Mouse (Mus musculus): ENCODE data around the gene Mdm2. TPM values are rescaled to one million over a fixed set of nuclear protein-coding genes. Genes with fewer than 3 reads are reported as not detected.
A peak's percentile ranks its signal among the peaks of the same experiment; 100 is the strongest.
"Not testable (repeated sequence)": the region's sequence is repeated elsewhere in the genome, so short reads cannot be mapped to it uniquely, and the experiment has no call there.

Gene Mdm2
- polyA plus RNA-seq, 1 experiment from 2014 or later = 52.5 TPM

- H3K27me3 ChIP-seq = no peaks in the 10 kb centered on the region
- H3K4me2 ChIP-seq = peak within 1 kb of the TSS; percentile 71
- H3K36me3 ChIP-seq = peaks cover 14% of the 10 kb centered on the region
- H3K9ac ChIP-seq = peak within 1 kb of the TSS; percentile 65
- 22% methylated on average over 31 of the region's 46 CpGs for WGBS
- H3K9me3 ChIP-seq = no peaks in the 10 kb centered on the region
- peak within 1 kb of the TSS; percentile 61 for H3K27ac ChIP-seq (replicated peaks)
- peak; percentile 98 for ATAC-seq (ENCODE audit: low FRiP score, low read depth)
- peaks cover 24% of the 10 kb centered on the region for H3K4me1 ChIP-seq (replicated peaks)
- peak within 1 kb of the TSS; percentile 55 for H3K4me3 ChIP-seq
Observed at GRCm38 (mm10) chr10:117746297-117746883, 35.8 kb upstream of the Mdm2 start, which contains the start of gene Slc35e3. Slc35e3 (minus strand) TSS chr10:117746365.

GRCm38 (mm10) chr10:117745570-117746296 is 35.2 kb upstream of the Mdm2 start:
- not testable (repeated sequence) for H3K9me3 ChIP-seq, H3K27me3 ChIP-seq
- whole genome bisulfite sequencing = under 1% methylated on average over 12 of the region's 46 CpGs
- Histone ChIP-seq H3K4me3 (peak overlapping the region; percentile 55), H3K36me3 (peaks cover 11% of the 10 kb centered on the region), H3K4me1 (replicated peaks) (peaks cover 24% of the 10 kb centered on the region), H3K9ac (peak overlapping the region; percentile 65), H3K27ac (replicated peaks) (peak overlapping the region; percentile 61), H3K4me2 (peak overlapping the region; percentile 71)
- ATAC-seq (ENCODE audit: low FRiP score, low read depth) = peak; percentile 79

- H3K9me3 ChIP-seq = no peaks in the 10 kb centered on the region
- WGBS = 76% methylated on average over 4 of the region's 4 CpGs
Observed at GRCm38 (mm10) chr10:117743917-117744316, 33.4 kb upstream of the Mdm2 start.

GRCm38 (mm10) chr10:117743182-117743581 is 32.6 kb upstream of the Mdm2 start:
- ATAC-seq (ENCODE audit: low FRiP score, low read depth) = no peak
- H3K4me1 ChIP-seq (replicated peaks) = peaks cover 24% of the 10 kb centered on the region
- H3K27ac ChIP-seq (replicated peaks) = no peak overlapping the region
- no peak overlapping the region for H3K4me2 ChIP-seq
- H3K9ac ChIP-seq = no peak overlapping the region
- WGBS = 96% methylated on average over 2 of the region's 2 CpGs
- peaks cover 23% of the 10 kb centered on the region for H3K36me3 ChIP-seq
- no peak overlapping the region for H3K4me3 ChIP-seq
- no peaks in the 10 kb centered on the region for H3K9me3 ChIP-seq
- H3K27me3 ChIP-seq = no peaks in the 10 kb centered on the region

More at GRCm38 (mm10) chr10:117743917-117744316, 33.4 kb upstream of the Mdm2 start:
- H3K27me3 ChIP-seq = no peaks in the 10 kb centered on the region
- peaks cover 24% of the 10 kb centered on the region for H3K4me1 ChIP-seq (replicated peaks)
- H3K9ac ChIP-seq = 0 out of 2 replicates have a peak overlapping the region, but pooled peaks have one; percentile 1
- H3K4me3 ChIP-seq = no peak overlapping the region
- H3K27ac ChIP-seq (replicated peaks) = no peak overlapping the region
- H3K4me2 ChIP-seq = peak overlapping the region; percentile 71
- no peak for ATAC-seq (ENCODE audit: low FRiP score, low read depth)
- peaks cover 18% of the 10 kb centered on the region for H3K36me3 ChIP-seq

GRCm38 (mm10) chr10:117742618-117743017 is 32.1 kb upstream of the Mdm2 start:
- no peaks in the 10 kb centered on the region for H3K9me3 ChIP-seq
- no peaks in the 10 kb centered on the region for H3K27me3 ChIP-seq
- H3K36me3 ChIP-seq = peaks cover 27% of the 10 kb centered on the region
- H3K4me3 ChIP-seq = no peak overlapping the region
- H3K4me1 ChIP-seq (replicated peaks) = peaks cover 24% of the 10 kb centered on the region
- H3K9ac ChIP-seq = no peak overlapping the region
- ATAC-seq (ENCODE audit: low FRiP score, low read depth) = no peak
- 96% methylated on average over 4 of the region's 4 CpGs for WGBS
- no peak overlapping the region for H3K4me2 ChIP-seq
- no peak overlapping the region for H3K27ac ChIP-seq (replicated peaks)

GRCm38 (mm10) chr10:117741698-117742475 is 31.3 kb upstream of the Mdm2 start:
- no peak overlapping the region for H3K27ac ChIP-seq (replicated peaks)
- peaks cover 34% of the 10 kb centered on the region for H3K36me3 ChIP-seq
- H3K9ac ChIP-seq = no peak overlapping the region
- H3K9me3 ChIP-seq = no peaks in the 10 kb centered on the region
- H3K4me2 ChIP-seq = no peak overlapping the region
- peaks cover 24% of the 10 kb centered on the region for H3K4me1 ChIP-seq (replicated peaks)
- H3K27me3 ChIP-seq = no peaks in the 10 kb centered on the region
- no peak for ATAC-seq (ENCODE audit: low FRiP score, low read depth)
- H3K4me3 ChIP-seq = no peak overlapping the region
- 89% methylated on average over 15 of the region's 15 CpGs for WGBS

GRCm38 (mm10) chr10:117740921-117741320 is 30.4 kb upstream of the Mdm2 start:
- Histone ChIP-seq H3K36me3 (peaks cover 43% of the 10 kb centered on the region), H3K9ac (no peak overlapping the region), H3K9me3 (no peaks in the 10 kb centered on the region), H3K27me3 (no peaks in the 10 kb centered on the region), H3K4me3 (no peak overlapping the region), H3K4me2 (no peak overlapping the region), H3K27ac (replicated peaks) (no peak overlapping the region), H3K4me1 (replicated peaks) (peaks cover 20% of the 10 kb centered on the region)
- ATAC-seq (ENCODE audit: low FRiP score, low read depth) = no peak
- WGBS = 88% methylated on average over 9 of the region's 9 CpGs

- no peak for ATAC-seq (ENCODE audit: low FRiP score, low read depth)
- no peak overlapping the region for H3K27ac ChIP-seq (replicated peaks)
- H3K4me2 ChIP-seq = no peak overlapping the region
- no peak overlapping the region for H3K9ac ChIP-seq
- H3K9me3 ChIP-seq = no peaks in the 10 kb centered on the region
- no peaks in the 10 kb centered on the region for H3K27me3 ChIP-seq
- H3K4me1 ChIP-seq (replicated peaks) = peaks cover 17% of the 10 kb centered on the region
- H3K4me3 ChIP-seq = no peak overlapping the region
- peaks cover 44% of the 10 kb centered on the region for H3K36me3 ChIP-seq
- 96% methylated on average over 10 of the region's 10 CpGs for WGBS
Observed at GRCm38 (mm10) chr10:117740171-117740570, 29.6 kb upstream of the Mdm2 start.

GRCm38 (mm10) chr10:117739648-117739948 is 29.0 kb upstream of the Mdm2 start:
- no peak overlapping the region for H3K9ac ChIP-seq
- H3K36me3 ChIP-seq = peaks cover 44% of the 10 kb centered on the region
- H3K4me3 ChIP-seq = no peak overlapping the region
- H3K4me2 ChIP-seq = no peak overlapping the region
- H3K9me3 ChIP-seq = no peaks in the 10 kb centered on the region
- H3K4me1 ChIP-seq (replicated peaks) = peaks cover 12% of the 10 kb centered on the region
- no peaks in the 10 kb centered on the region for H3K27me3 ChIP-seq
- no peak for ATAC-seq (ENCODE audit: low FRiP score, low read depth)
- no peak overlapping the region for H3K27ac ChIP-seq (replicated peaks)
- 94% methylated on average over 6 of the region's 6 CpGs for WGBS

GRCm38 (mm10) chr10:117738928-117739647 is 28.5 kb upstream of the Mdm2 start:
- Histone ChIP-seq H3K9ac (no peak overlapping the region), H3K4me1 (replicated peaks) (peaks cover 6% of the 10 kb centered on the region), H3K4me2 (no peak overlapping the region), H3K4me3 (no peak overlapping the region), H3K36me3 (peaks cover 44% of the 10 kb centered on the region), H3K9me3 (no peaks in the 10 kb centered on the region), H3K27me3 (no peaks in the 10 kb centered on the region), H3K27ac (replicated peaks) (no peak overlapping the region)
- 93% methylated on average over 15 of the region's 15 CpGs for WGBS
- ATAC-seq (ENCODE audit: low FRiP score, low read depth) = no peak

GRCm38 (mm10) chr10:117738140-117738921 is 27.8 kb upstream of the Mdm2 start:
- Histone ChIP-seq H3K9ac (no peak overlapping the region), H3K27ac (replicated peaks) (no peak overlapping the region), H3K4me3 (no peak overlapping the region), H3K27me3 (no peaks in the 10 kb centered on the region), H3K36me3 (peaks cover 44% of the 10 kb centered on the region), H3K4me1 (replicated peaks) (no peaks in the 10 kb centered on the region), H3K4me2 (no peak overlapping the region), H3K9me3 (no peaks in the 10 kb centered on the region)
- 83% methylated on average over 13 of the region's 13 CpGs for WGBS
- ATAC-seq (ENCODE audit: low FRiP score, low read depth) = no peak

Data from hindbrain, embryonic 15.5 days (tissue).